Mouse (Mus musculus): ENCODE measurements around the gene Popdc2. TPM values are rescaled to one million over a fixed set of nuclear protein-coding genes. Genes with fewer than 3 reads are reported as not detected.

The Popdc2 gene
- total and polyA plus RNA-seq, 2 experiments from 2014 or later, result 0.14 to 0.39 TPM

DNA sequence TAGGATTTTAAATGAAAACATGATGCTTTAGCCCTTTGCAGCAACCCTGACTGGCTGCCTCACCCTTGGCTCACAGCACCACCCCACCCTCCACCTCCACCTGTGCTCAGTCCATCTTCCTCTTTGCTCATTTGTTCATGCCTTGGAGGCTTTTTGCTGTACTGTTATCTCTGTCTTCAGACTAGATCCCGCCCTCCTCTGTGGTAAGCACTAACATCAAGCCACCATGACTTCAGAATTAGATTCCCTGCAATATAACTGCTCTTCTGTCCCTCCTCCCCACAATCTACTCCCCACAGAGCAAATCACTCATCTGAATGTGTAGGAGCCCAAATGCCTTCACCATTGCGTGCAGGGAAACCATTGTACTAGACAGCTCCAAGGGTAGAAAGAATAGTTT, 21.7 kb downstream of the Popdc2 start:
- no peaks in the 10 kb centered on the region for H3K9me3 ChIP-seq (ENCODE audit: low read length)
- WGBS, result 79% methylated on average over 2 of the region's 2 CpGs

DNA sequence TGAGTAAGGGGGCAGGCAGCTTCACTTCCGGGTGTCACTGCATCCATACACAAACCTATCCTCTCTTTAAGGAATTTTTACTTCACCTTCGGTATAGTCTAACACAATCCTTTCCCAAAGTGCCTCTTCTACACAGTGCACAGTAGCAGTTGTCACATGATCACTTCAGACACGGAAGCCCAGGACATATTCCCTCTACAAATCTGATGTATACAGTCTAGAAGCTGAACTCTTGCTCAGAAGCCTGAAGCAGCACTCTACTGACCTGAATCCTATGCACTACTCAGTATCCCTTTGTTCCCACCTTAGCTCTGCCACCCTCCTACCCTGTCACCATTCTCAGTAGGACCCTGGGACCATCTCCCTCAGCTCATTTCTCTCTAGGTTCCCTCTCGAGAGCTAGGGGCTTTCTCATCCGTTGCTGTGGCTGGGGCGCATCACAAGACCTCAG, 23.2 kb downstream of the Popdc2 start:
- no peak overlapping the region for H3K4me3 ChIP-seq (ENCODE audit: low read depth, low read length)
- H3K9me3 ChIP-seq (ENCODE audit: low read length), result no peaks in the 10 kb centered on the region
- ATAC-seq (no peak), DNase-seq (no peak)
- 92% methylated on average over 6 of the region's 6 CpGs for WGBS
- no peak overlapping the region for H3K9ac ChIP-seq
- no peak for TF ChIP-seq CTCF (IDR thresholded peaks at IDR 0.05; ENCODE audit: low read depth)
- H3K27me3 ChIP-seq (ENCODE audit: insufficient read depth, low read length), result no peaks in the 10 kb centered on the region
- no peak overlapping the region for H3K4me2 ChIP-seq (ENCODE audit: low read depth)
- H3K36me3 ChIP-seq (ENCODE audit: insufficient read depth), result no peaks in the 10 kb centered on the region
- H3K27ac ChIP-seq (ENCODE audit: low read depth, low read length), result no peak overlapping the region
- H3K4me1 ChIP-seq (ENCODE audit: insufficient read depth), result no peaks in the 10 kb centered on the region

More for the DNA sequence above, 21.7 kb downstream of the Popdc2 start:
- no peak overlapping the region for H3K27ac ChIP-seq (ENCODE audit: low read depth, low read length)
- H3K4me3 ChIP-seq (ENCODE audit: low read depth, low read length), result no peak overlapping the region
- ATAC-seq (no peak), DNase-seq (no peak)
- no peak overlapping the region for H3K9ac ChIP-seq
- no peak overlapping the region for H3K4me2 ChIP-seq (ENCODE audit: low read depth)
- no peaks in the 10 kb centered on the region for H3K36me3 ChIP-seq (ENCODE audit: insufficient read depth)
- no peaks in the 10 kb centered on the region for H3K4me1 ChIP-seq (ENCODE audit: insufficient read depth)
- no peaks in the 10 kb centered on the region for H3K27me3 ChIP-seq (ENCODE audit: insufficient read depth, low read length)
- no peak for TF ChIP-seq CTCF (IDR thresholded peaks at IDR 0.05; ENCODE audit: low read depth)

DNA sequence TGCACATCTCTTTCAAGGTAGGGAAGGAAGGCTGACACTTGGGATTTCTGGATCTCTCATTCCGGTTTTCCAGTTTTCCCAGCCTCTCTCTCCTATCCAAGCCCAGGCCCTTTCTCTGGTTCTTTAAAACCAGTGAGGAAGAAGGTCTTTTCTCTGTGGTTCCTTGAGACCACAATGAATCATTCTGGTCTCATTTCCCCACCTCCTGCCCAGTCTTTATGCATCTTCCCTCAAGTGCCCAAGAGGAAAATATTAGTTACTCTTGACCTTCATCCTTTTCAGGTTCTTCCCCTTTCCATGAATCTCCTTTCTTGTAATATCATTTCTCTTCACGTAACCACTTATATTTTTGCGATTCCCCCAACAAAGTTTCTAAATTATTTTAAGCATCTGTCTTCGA, 23.7 kb downstream of the Popdc2 start:
- H3K9ac ChIP-seq, result no peak overlapping the region
- no peaks in the 10 kb centered on the region for H3K36me3 ChIP-seq (ENCODE audit: insufficient read depth)
- no peak overlapping the region for H3K4me2 ChIP-seq (ENCODE audit: low read depth)
- H3K4me1 ChIP-seq (ENCODE audit: insufficient read depth), result no peaks in the 10 kb centered on the region
- ATAC-seq (no peak), DNase-seq (no peak)
- TF ChIP-seq CTCF (IDR thresholded peaks at IDR 0.05; ENCODE audit: low read depth), result no peak
- WGBS, result 95% methylated on average over 4 of the region's 4 CpGs
- H3K4me3 ChIP-seq (ENCODE audit: low read depth, low read length), result no peak overlapping the region
- no peaks in the 10 kb centered on the region for H3K9me3 ChIP-seq (ENCODE audit: low read length)
- no peak overlapping the region for H3K27ac ChIP-seq (ENCODE audit: low read depth, low read length)
- no peaks in the 10 kb centered on the region for H3K27me3 ChIP-seq (ENCODE audit: insufficient read depth, low read length)

DNA sequence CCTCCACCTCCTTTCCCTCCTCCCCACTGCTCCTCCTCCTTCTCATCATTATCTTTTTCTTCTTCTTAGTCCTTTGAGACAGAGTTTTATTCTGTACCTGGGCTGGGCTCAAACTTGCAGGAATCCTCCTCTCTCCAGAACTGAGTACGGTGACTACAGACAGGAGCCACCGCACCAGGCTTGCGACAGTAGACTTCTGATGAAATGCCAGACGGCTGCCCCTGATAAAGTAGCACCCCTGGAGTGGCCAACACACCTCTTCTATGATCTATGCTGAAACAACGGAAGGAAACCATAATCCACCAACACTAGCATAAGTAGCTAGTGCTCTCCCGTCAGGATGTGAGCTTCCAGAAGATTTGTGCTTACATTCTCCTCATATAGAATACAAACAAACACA, 25.4 kb downstream of the Popdc2 start:
- no peaks in the 10 kb centered on the region for H3K4me1 ChIP-seq (ENCODE audit: insufficient read depth)
- H3K4me2 ChIP-seq (ENCODE audit: low read depth), result no peak overlapping the region
- no peak for TF ChIP-seq CTCF (IDR thresholded peaks at IDR 0.05; ENCODE audit: low read depth)
- H3K4me3 ChIP-seq (ENCODE audit: low read depth, low read length), result no peak overlapping the region
- DNase-seq (no peak), ATAC-seq (no peak)
- H3K9me3 ChIP-seq (ENCODE audit: low read length), result no peaks in the 10 kb centered on the region
- WGBS, result 83% methylated on average over 6 of the region's 6 CpGs
- H3K36me3 ChIP-seq (ENCODE audit: insufficient read depth), result no peaks in the 10 kb centered on the region
- H3K9ac ChIP-seq, result no peak overlapping the region
- H3K27me3 ChIP-seq (ENCODE audit: insufficient read depth, low read length), result no peaks in the 10 kb centered on the region
- no peak overlapping the region for H3K27ac ChIP-seq (ENCODE audit: low read depth, low read length)

DNA sequence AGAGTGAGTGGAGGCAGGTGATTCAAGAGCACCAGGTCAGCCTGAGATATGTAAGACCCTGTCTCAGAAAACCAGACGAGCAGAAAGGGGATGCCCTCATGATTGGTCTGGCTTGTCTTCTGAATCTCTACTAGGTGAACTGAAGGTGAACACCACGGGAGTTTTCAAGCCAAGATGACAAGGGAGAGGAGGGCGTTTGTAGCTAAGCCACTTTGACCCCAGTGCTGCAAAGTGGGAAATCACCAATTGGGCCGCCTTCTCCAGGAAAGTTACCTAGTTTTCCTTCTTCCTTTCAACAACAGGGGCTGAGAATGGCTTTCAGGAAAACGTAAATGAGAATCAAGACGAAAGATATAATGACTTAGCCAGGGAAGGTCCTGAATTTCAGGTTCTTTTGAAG, 26.7 kb downstream of the Popdc2 start:
- H3K4me2 ChIP-seq (ENCODE audit: low read depth), result no peak overlapping the region
- no peak overlapping the region for H3K9ac ChIP-seq
- H3K4me1 ChIP-seq (ENCODE audit: insufficient read depth), result no peaks in the 10 kb centered on the region
- no peaks in the 10 kb centered on the region for H3K36me3 ChIP-seq (ENCODE audit: insufficient read depth)
- WGBS, result 79% methylated on average over 6 of the region's 6 CpGs
- no peak overlapping the region for H3K4me3 ChIP-seq (ENCODE audit: low read depth, low read length)
- no peak for TF ChIP-seq CTCF (IDR thresholded peaks at IDR 0.05; ENCODE audit: low read depth)
- H3K9me3 ChIP-seq (ENCODE audit: low read length), result no peaks in the 10 kb centered on the region
- ATAC-seq (no peak), DNase-seq (no peak)
- H3K27me3 ChIP-seq (ENCODE audit: insufficient read depth, low read length), result no peaks in the 10 kb centered on the region
- no peak overlapping the region for H3K27ac ChIP-seq (ENCODE audit: low read depth, low read length)

DNA sequence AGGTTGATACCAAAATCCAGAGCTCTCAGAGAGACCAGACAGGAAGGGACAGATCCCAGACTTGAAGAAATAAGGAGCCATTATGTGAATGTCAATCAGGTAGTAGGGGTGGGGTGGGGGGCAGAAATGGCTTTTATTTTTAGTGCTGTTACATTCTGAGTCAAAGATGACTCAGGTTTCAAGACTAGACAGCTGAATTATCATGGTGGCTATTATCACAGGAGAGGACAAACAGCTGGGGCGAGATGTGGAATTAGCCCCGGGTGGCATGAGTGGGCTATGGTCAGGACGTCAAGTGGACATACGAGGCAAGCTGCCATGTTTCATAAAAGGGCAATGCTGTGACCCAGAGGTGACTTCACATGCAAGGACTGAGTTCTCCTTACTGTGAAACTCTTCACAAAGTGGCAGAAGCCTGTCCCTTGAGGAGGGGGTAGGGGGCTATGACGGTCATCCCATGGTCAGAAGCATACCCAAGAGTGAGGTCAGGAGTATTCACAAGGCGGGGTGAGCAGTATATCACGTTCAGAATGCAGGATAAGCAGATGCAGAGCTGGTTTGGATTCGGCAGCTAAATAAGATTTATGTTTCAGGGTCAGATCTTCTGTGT, 27.4 kb downstream of the Popdc2 start:
- no peak overlapping the region for H3K4me2 ChIP-seq (ENCODE audit: low read depth)
- H3K4me3 ChIP-seq (ENCODE audit: low read depth, low read length), result no peak overlapping the region
- no peak overlapping the region for H3K9ac ChIP-seq
- H3K36me3 ChIP-seq (ENCODE audit: insufficient read depth), result no peaks in the 10 kb centered on the region
- H3K27me3 ChIP-seq (ENCODE audit: insufficient read depth, low read length), result no peaks in the 10 kb centered on the region
- H3K27ac ChIP-seq (ENCODE audit: low read depth, low read length), result no peak overlapping the region
- no peaks in the 10 kb centered on the region for H3K9me3 ChIP-seq (ENCODE audit: low read length)
- DNase-seq (no peak), ATAC-seq (no peak)
- TF ChIP-seq CTCF (IDR thresholded peaks at IDR 0.05; ENCODE audit: low read depth), result no peak
- 84% methylated on average over 8 of the region's 8 CpGs for WGBS
- no peaks in the 10 kb centered on the region for H3K4me1 ChIP-seq (ENCODE audit: insufficient read depth)

DNA sequence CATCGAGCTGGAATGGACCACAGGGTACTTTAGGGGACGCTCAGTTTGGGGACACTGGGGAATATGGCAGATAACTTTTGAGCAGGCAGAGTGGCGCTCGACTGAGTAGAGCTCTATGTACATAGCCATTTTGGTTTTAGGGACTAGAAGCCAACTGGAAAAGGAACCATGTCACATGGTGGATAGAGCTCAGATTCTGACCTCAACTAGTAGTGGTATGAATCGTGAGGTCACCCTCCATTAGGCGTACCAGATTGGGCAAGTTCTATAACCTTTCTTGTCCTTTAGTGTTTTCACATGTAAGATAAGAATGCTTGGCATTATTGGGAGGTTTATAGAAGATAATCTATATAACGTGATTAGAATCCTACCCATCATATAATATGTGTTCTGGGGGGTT, 28.3 kb downstream of the Popdc2 start:
- TF ChIP-seq CTCF (IDR thresholded peaks at IDR 0.05; ENCODE audit: low read depth), result no peak
- H3K36me3 ChIP-seq (ENCODE audit: insufficient read depth), result no peaks in the 10 kb centered on the region
- ATAC-seq (no peak), DNase-seq (no peak)
- H3K4me1 ChIP-seq (ENCODE audit: insufficient read depth), result no peaks in the 10 kb centered on the region
- WGBS, result 92% methylated on average over 7 of the region's 7 CpGs
- H3K4me3 ChIP-seq (ENCODE audit: low read depth, low read length), result no peak overlapping the region
- H3K4me2 ChIP-seq (ENCODE audit: low read depth), result no peak overlapping the region
- no peaks in the 10 kb centered on the region for H3K9me3 ChIP-seq (ENCODE audit: low read length)
- no peaks in the 10 kb centered on the region for H3K27me3 ChIP-seq (ENCODE audit: insufficient read depth, low read length)
- no peak overlapping the region for H3K27ac ChIP-seq (ENCODE audit: low read depth, low read length)
- no peak overlapping the region for H3K9ac ChIP-seq
